Mouse (Mus musculus): Measurements from ENCODE around the gene Usp2. TPM values are rescaled to one million over a fixed set of nuclear protein-coding genes. Genes with fewer than 3 reads are reported as not detected.

Gene Usp2
- polyA plus RNA-seq, 1 experiment from 2014 or later, result 10.8 TPM

GRCm38 (mm10) chr9:44125026-44125425 is 58.2 kb downstream of the Usp2 start:
- 52% methylated on average over 5 of the region's 5 CpGs for WGBS
- Histone ChIP-seq H3K9me3 (no peaks in the 10 kb centered on the region), H3K9ac (no peak overlapping the region; the same call in 1 of the 2 replicates), H3K27ac (no peak overlapping the region), H3K36me3 (no peaks in the 10 kb centered on the region), H3K4me3 (replicated peaks) (no peak overlapping the region), H3K27me3 (replicated peaks) (no peaks in the 10 kb centered on the region), H3K4me1 (replicated peaks) (peaks cover 12% of the 10 kb centered on the region), H3K4me2 (replicated peaks) (no peak overlapping the region)
- no peak for ATAC-seq

DNA sequence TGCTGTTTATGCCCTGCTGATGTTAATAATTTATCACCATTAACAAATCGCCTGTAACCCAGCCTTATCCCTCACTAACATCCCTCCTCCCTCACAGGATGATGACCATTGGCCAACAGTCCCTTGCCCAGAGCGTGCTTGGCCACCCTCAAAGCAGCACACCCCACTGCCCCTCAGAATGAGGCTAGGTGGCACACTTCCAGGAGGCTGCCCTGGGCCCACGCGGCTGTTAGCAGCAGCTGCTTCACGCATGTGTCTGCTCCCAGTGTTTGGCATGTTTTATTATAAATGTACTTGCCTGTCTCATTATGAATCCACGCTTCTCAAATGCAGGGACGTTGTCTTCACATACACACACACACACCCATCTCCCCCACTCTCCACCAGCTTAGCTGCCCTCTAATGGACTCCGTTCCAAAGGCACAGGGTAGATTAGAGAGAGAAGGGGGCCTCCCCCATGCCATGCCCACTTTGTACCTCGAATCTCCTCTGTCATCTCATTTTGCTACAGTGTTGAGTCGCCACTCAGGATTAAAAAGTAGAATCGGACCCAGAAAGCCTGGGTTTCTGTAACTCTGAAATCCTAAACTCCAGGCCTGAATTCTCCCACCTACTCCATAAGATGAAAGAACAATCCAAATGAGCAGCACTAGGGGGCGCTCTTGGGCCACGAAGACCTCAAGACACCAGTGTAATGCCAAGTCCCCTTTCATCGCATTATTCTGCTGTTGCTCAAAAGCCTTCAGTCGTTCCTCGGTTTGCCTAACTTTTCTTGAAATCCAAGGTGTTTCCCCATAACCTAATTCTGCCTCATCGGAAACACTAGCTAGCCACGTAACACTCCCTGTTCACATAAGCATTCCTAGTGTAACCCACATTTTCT is 59.0 kb downstream of the Usp2 start:
- Histone ChIP-seq H3K4me3 (replicated peaks) (no peak overlapping the region), H3K27me3 (replicated peaks) (no peaks in the 10 kb centered on the region), H3K4me2 (replicated peaks) (peak overlapping the region; percentile 42), H3K9ac (peak overlapping the region; percentile 17; the same call in 1 of the 2 replicates), H3K9me3 (no peaks in the 10 kb centered on the region), H3K27ac (0 out of 2 replicates have a peak overlapping the region, but pooled peaks have one; percentile 18), H3K36me3 (no peaks in the 10 kb centered on the region), H3K4me1 (replicated peaks) (peaks cover 19% of the 10 kb centered on the region)
- 26% methylated on average over 18 of the region's 18 CpGs for WGBS
- ATAC-seq, result 0 out of 2 replicates have a peak, but pooled peaks have one; percentile 56

DNA sequence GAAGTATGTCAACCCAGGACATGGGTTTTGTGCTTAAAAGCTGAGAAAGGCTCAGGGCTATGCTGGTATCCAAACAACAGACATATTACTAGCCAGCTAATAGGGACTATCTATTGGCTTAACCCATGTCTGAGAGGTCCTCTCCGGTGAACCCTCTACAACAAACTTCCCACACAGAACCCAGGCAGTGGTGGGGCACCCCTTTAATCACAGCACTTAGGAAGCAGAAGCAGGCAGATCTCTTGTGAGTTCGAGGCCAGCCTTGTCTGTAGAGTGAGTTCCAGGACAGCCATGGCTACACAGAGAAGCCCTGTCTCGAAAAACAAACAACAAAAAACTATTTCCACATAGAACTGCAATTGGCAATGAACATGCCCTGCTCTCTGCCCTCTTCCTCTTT is 59.9 kb downstream of the Usp2 start:
- Histone ChIP-seq H3K9me3 (no peaks in the 10 kb centered on the region), H3K4me2 (replicated peaks) (no peak overlapping the region), H3K27ac (0 out of 2 replicates have a peak overlapping the region, but pooled peaks have one; percentile 18), H3K4me3 (replicated peaks) (no peak overlapping the region), H3K36me3 (no peaks in the 10 kb centered on the region), H3K4me1 (replicated peaks) (peaks cover 28% of the 10 kb centered on the region), H3K27me3 (replicated peaks) (0 out of 2 replicates have a peak, but pooled peaks cover 5% of the 10 kb centered on the region), H3K9ac (no peak overlapping the region)
- no peak for ATAC-seq
- 84% methylated on average over 3 of the region's 3 CpGs for WGBS

DNA sequence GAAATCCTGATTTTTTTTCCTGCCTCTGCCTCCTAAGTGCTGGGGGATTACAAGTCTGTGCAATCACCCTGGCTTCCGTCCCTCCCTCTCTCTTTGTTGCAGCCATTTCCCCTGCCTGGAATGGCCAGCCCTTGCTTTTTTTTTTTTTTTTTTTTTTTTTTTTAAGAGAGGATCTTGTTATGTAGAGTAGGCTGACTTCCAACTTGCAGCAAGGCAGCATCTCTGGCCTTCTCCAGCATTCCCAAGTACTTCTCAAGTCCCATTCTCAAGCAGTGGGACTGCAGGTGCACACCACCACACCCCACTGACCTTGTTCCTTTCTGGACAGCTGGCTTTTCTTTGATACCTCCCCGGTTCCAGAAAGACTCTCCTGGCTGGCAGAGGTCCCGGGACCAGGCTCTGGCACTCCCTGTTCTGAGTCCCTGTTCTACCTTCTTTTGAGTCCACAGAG is 60.6 kb downstream of the Usp2 start:
- Histone ChIP-seq H3K4me2 (replicated peaks) (no peak overlapping the region), H3K4me3 (replicated peaks) (no peak overlapping the region), H3K9me3 (no peaks in the 10 kb centered on the region), H3K9ac (no peak overlapping the region), H3K27me3 (replicated peaks) (peaks cover 5% of the 10 kb centered on the region; the same call in 1 of the 2 replicates), H3K27ac (no peak overlapping the region), H3K4me1 (replicated peaks) (peaks cover 28% of the 10 kb centered on the region), H3K36me3 (no peaks in the 10 kb centered on the region)
- ATAC-seq, result no peak
- 78% methylated on average over 3 of the region's 3 CpGs for WGBS

DNA sequence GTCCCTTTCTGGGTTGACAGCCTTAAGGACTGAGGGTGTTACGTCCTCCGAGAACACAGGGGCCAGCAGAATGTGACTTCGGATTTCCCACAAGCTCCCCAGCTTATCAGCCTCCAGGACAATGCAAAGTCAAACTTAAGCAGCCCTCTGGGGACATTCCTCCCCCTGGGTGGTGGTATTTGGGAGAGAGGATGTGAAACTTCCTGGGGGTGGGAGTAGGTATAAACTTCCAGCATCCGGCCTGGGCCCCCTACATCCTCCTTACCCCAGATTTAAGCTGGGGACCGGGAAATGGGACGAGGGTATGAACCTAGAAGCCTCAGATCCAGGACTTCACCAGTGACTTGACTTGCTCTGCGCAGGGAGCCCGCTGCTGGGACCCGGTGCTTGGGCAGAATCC is 62.8 kb downstream of the Usp2 start:
- Histone ChIP-seq H3K9me3 (no peaks in the 10 kb centered on the region), H3K9ac (peak overlapping the region; percentile 51), H3K4me1 (replicated peaks) (peaks cover 40% of the 10 kb centered on the region), H3K27ac (peak overlapping the region; percentile 89), H3K4me3 (replicated peaks) (peak overlapping the region; percentile 42), H3K4me2 (replicated peaks) (peak overlapping the region; percentile 86), H3K27me3 (replicated peaks) (peaks cover 13% of the 10 kb centered on the region), H3K36me3 (no peaks in the 10 kb centered on the region)
- WGBS, result 4% methylated on average over 9 of the region's 9 CpGs
- 0 out of 2 replicates have a peak, but pooled peaks have one; percentile 4 for ATAC-seq

DNA sequence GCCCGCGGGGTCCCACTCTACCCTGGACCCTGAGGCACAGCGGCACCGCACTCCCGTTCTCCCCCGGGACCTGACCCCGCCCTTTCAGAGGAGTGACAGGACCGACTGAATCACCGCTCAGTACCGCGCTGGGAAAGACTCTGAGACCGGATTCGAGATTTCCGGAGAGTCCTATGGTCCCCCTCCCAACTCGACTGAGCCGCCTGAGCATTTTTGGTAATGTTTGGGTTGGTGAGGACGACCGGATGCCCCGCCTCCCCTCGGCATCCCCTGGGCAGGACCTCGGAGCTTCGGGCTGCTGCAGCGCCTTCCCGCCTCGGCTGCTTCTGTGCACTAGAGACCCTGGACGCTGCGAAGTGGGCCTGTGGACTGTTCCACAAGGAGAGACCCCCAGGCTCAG is 63.2 kb downstream of the Usp2 start:
- H3K4me1 ChIP-seq (replicated peaks), result peaks cover 43% of the 10 kb centered on the region
- peak overlapping the region; percentile 89 for H3K27ac ChIP-seq
- peak; percentile 68 for ATAC-seq
- peak overlapping the region; percentile 42 for H3K4me3 ChIP-seq (replicated peaks)
- H3K9ac ChIP-seq, result peak overlapping the region; percentile 51
- WGBS, result 1% methylated on average over 27 of the region's 27 CpGs
- no peaks in the 10 kb centered on the region for H3K9me3 ChIP-seq
- peaks cover 15% of the 10 kb centered on the region for H3K27me3 ChIP-seq (replicated peaks)
- no peaks in the 10 kb centered on the region for H3K36me3 ChIP-seq
- peak overlapping the region; percentile 86 for H3K4me2 ChIP-seq (replicated peaks)

- H3K9ac ChIP-seq, result peak overlapping the region; percentile 51
- 25% methylated on average over 19 of the region's 19 CpGs for WGBS
Observed at GRCm38 (mm10) chr9:44130581-44131275, 63.9 kb downstream of the Usp2 start.

GRCm38 (mm10) chr9:44131276-44131590 is 64.4 kb downstream of the Usp2 start:
- Histone ChIP-seq H3K4me2 (replicated peaks) (peak overlapping the region; percentile 86; the same call in 1 of the 2 replicates), H3K4me1 (replicated peaks) (peaks cover 49% of the 10 kb centered on the region)

More at GRCm38 (mm10) chr9:44130581-44131275, 63.9 kb downstream of the Usp2 start:
- Histone ChIP-seq H3K27me3 (replicated peaks) (peaks cover 22% of the 10 kb centered on the region), H3K27ac (peak overlapping the region; percentile 89), H3K9me3 (no peaks in the 10 kb centered on the region), H3K4me3 (replicated peaks) (peak overlapping the region; percentile 42; the same call in 1 of the 2 replicates), H3K4me1 (replicated peaks) (peaks cover 47% of the 10 kb centered on the region), H3K4me2 (replicated peaks) (peak overlapping the region; percentile 86), H3K36me3 (no peaks in the 10 kb centered on the region)
- ATAC-seq, result peak; percentile 26; the same call in 1 of the 2 replicates

GRCm38 (mm10) chr9:44132200-44132599 is 65.4 kb downstream of the Usp2 start:
- Histone ChIP-seq H3K27ac (no peak overlapping the region), H3K9ac (no peak overlapping the region), H3K36me3 (no peaks in the 10 kb centered on the region), H3K4me2 (replicated peaks) (no peak overlapping the region), H3K9me3 (no peaks in the 10 kb centered on the region), H3K27me3 (replicated peaks) (peaks cover 23% of the 10 kb centered on the region), H3K4me1 (replicated peaks) (peaks cover 50% of the 10 kb centered on the region), H3K4me3 (replicated peaks) (no peak overlapping the region)
- 59% methylated on average over 5 of the region's 5 CpGs for WGBS
- no peak for ATAC-seq

More at GRCm38 (mm10) chr9:44131276-44131590, 64.4 kb downstream of the Usp2 start:
- 38% methylated on average over 7 of the region's 7 CpGs for WGBS
- Histone ChIP-seq H3K9ac (no peak overlapping the region), H3K4me3 (replicated peaks) (no peak overlapping the region), H3K36me3 (no peaks in the 10 kb centered on the region), H3K27me3 (replicated peaks) (peaks cover 23% of the 10 kb centered on the region), H3K27ac (peak overlapping the region; percentile 89), H3K9me3 (no peaks in the 10 kb centered on the region)
- no peak for ATAC-seq

GRCm38 (mm10) chr9:44133287-44133686 is 66.5 kb downstream of the Usp2 start:
- 0 out of 2 replicates have a peak, but pooled peaks cover under 1% of the 10 kb centered on the region for H3K36me3 ChIP-seq
- peaks cover 23% of the 10 kb centered on the region for H3K27me3 ChIP-seq (replicated peaks)
- H3K4me1 ChIP-seq (replicated peaks), result peaks cover 50% of the 10 kb centered on the region
- no peaks in the 10 kb centered on the region for H3K9me3 ChIP-seq
- H3K4me2 ChIP-seq (replicated peaks), result peak overlapping the region; percentile 93
- peak overlapping the region; percentile 82 for H3K27ac ChIP-seq
- WGBS, result 26% methylated on average over 2 of the region's 2 CpGs
- no peak for ATAC-seq
- H3K4me3 ChIP-seq (replicated peaks), result peak overlapping the region; percentile 65
- H3K9ac ChIP-seq, result peak overlapping the region; percentile 70; the same call in 1 of the 2 replicates

GRCm38 (mm10) chr9:44134101-44134850 is 67.5 kb downstream of the Usp2 start, which contains the start of gene Mcam:
Mcam (plus strand) TSS chr9:44134469.
- WGBS, result under 1% methylated on average over 51 of the region's 55 CpGs
- Histone ChIP-seq H3K4me2 (replicated peaks) (peak within 1 kb of the TSS; percentile 93), H3K9ac (peak within 1 kb of the TSS; percentile 70), H3K9me3 (no peaks in the 10 kb centered on the region), H3K4me3 (replicated peaks) (peak within 1 kb of the TSS; percentile 65), H3K27ac (peak within 1 kb of the TSS; percentile 82), H3K4me1 (replicated peaks) (peaks cover 50% of the 10 kb centered on the region), H3K36me3 (0 out of 2 replicates have a peak, but pooled peaks cover 4% of the 10 kb centered on the region), H3K27me3 (replicated peaks) (peaks cover 23% of the 10 kb centered on the region)
- peak; percentile 52 for ATAC-seq
